Mouse (Mus musculus): ENCODE results near the gene Hoxd9. TPM values are rescaled to one million over a fixed set of nuclear protein-coding genes. Genes with fewer than 3 reads are reported as not detected.

Hoxd9 gene
- polyA plus RNA-seq (2015; fragmentation: Nextera tagmentation; extraction: Ambion mirVana) = not detected in 2 replicates

- Histone ChIP-seq H3K4me3 (peak within 1 kb of the TSS; percentile 29), H3K27me3 (peaks cover 97% of the 10 kb centered on the region), H3K9me3 (no peaks in the 10 kb centered on the region), H3K4me2 (replicated peaks) (peak within 1 kb of the TSS; percentile 42), H3K27ac (replicated peaks) (no peak within 1 kb of the TSS), H3K9ac (replicated peaks) (no peak within 1 kb of the TSS), H3K36me3 (no peaks in the 10 kb centered on the region), H3K4me1 (peaks cover 12% of the 10 kb centered on the region)
- peak; percentile 60 for ATAC-seq (replicated peaks)
- under 1% methylated on average over 43 of the region's 43 CpGs for WGBS
These were observed at the start of gene Hoxd9 for GRCm38 (mm10) chr2:74697567-74698121. Hoxd9 (plus strand) TSS chr2:74697727.

GRCm38 (mm10) chr2:74652996-74653340, 44.6 kb upstream of the Hoxd9 start:
- peaks cover 83% of the 10 kb centered on the region for H3K27me3 ChIP-seq
- ATAC-seq (replicated peaks) = no peak
- H3K36me3 ChIP-seq = no peaks in the 10 kb centered on the region
- no peak overlapping the region for H3K27ac ChIP-seq (replicated peaks)
- no peaks in the 10 kb centered on the region for H3K9me3 ChIP-seq
- peaks cover 15% of the 10 kb centered on the region for H3K4me1 ChIP-seq
- no peak overlapping the region for H3K4me3 ChIP-seq
- no peak overlapping the region for H3K9ac ChIP-seq (replicated peaks)
- WGBS = 40% methylated on average over 2 of the region's 2 CpGs
- no peak overlapping the region for H3K4me2 ChIP-seq (replicated peaks)

GRCm38 (mm10) chr2:74653781-74654535, 43.6 kb upstream of the Hoxd9 start:
- Histone ChIP-seq H3K4me2 (replicated peaks) (no peak overlapping the region), H3K27ac (replicated peaks) (no peak overlapping the region), H3K9ac (replicated peaks) (no peak overlapping the region), H3K4me1 (peaks cover 15% of the 10 kb centered on the region), H3K4me3 (no peak overlapping the region), H3K9me3 (no peaks in the 10 kb centered on the region), H3K27me3 (peaks cover 79% of the 10 kb centered on the region), H3K36me3 (no peaks in the 10 kb centered on the region)
- no peak for ATAC-seq (replicated peaks)
- WGBS = 9% methylated on average over 17 of the region's 17 CpGs

- no peak overlapping the region for H3K9ac ChIP-seq (replicated peaks)
- H3K4me3 ChIP-seq = no peak overlapping the region
These were observed 42.6 kb upstream of the Hoxd9 start for GRCm38 (mm10) chr2:74654743-74655419.

GRCm38 (mm10) chr2:74655420-74655781, 42.1 kb upstream of the Hoxd9 start:
- no peak overlapping the region for H3K27ac ChIP-seq (replicated peaks)
- WGBS = under 1% methylated on average over 42 of the region's 47 CpGs
- peaks cover 72% of the 10 kb centered on the region for H3K27me3 ChIP-seq
- H3K36me3 ChIP-seq = no peaks in the 10 kb centered on the region
- H3K4me2 ChIP-seq (replicated peaks) = peak overlapping the region; percentile 41
- no peaks in the 10 kb centered on the region for H3K9me3 ChIP-seq
- H3K4me3 ChIP-seq = peak overlapping the region; percentile 24
- H3K4me1 ChIP-seq = peaks cover 15% of the 10 kb centered on the region
- H3K9ac ChIP-seq (replicated peaks) = no peak overlapping the region
- no peak for ATAC-seq (replicated peaks)

More at GRCm38 (mm10) chr2:74654743-74655419, 42.6 kb upstream of the Hoxd9 start:
- Histone ChIP-seq H3K4me1 (peaks cover 15% of the 10 kb centered on the region), H3K36me3 (no peaks in the 10 kb centered on the region), H3K9me3 (no peaks in the 10 kb centered on the region), H3K4me2 (replicated peaks) (no peak overlapping the region), H3K27me3 (peaks cover 74% of the 10 kb centered on the region), H3K27ac (replicated peaks) (no peak overlapping the region)
- no peak for ATAC-seq (replicated peaks)
- WGBS = 7% methylated on average over 16 of the region's 20 CpGs

GRCm38 (mm10) chr2:74655821-74656631, 41.5 kb upstream of the Hoxd9 start:
- Histone ChIP-seq H3K36me3 (no peaks in the 10 kb centered on the region), H3K27ac (replicated peaks) (no peak overlapping the region), H3K4me3 (peak overlapping the region; percentile 24), H3K9ac (replicated peaks) (no peak overlapping the region), H3K4me2 (replicated peaks) (peak overlapping the region; percentile 41), H3K9me3 (no peaks in the 10 kb centered on the region), H3K27me3 (peaks cover 72% of the 10 kb centered on the region), H3K4me1 (peaks cover 15% of the 10 kb centered on the region)
- ATAC-seq (replicated peaks) = no peak
- WGBS = under 1% methylated on average over 67 of the region's 69 CpGs

- H3K9me3 ChIP-seq = no peaks in the 10 kb centered on the region
- H3K4me1 ChIP-seq = peaks cover 17% of the 10 kb centered on the region
- no peak overlapping the region for H3K27ac ChIP-seq (replicated peaks)
- peaks cover 73% of the 10 kb centered on the region for H3K27me3 ChIP-seq
- no peaks in the 10 kb centered on the region for H3K36me3 ChIP-seq
- H3K4me2 ChIP-seq (replicated peaks) = no peak overlapping the region
- ATAC-seq (replicated peaks) = no peak
- H3K4me3 ChIP-seq = no peak overlapping the region
- H3K9ac ChIP-seq (replicated peaks) = no peak overlapping the region
- 2% methylated on average over 4 of the region's 4 CpGs for WGBS
These were observed 40.9 kb upstream of the Hoxd9 start for GRCm38 (mm10) chr2:74656632-74657021.

GRCm38 (mm10) chr2:74657251-74658023, 40.1 kb upstream of the Hoxd9 start:
- H3K4me3 ChIP-seq = 0 out of 2 replicates have a peak overlapping the region, but pooled peaks have one; percentile 6
- H3K36me3 ChIP-seq = no peaks in the 10 kb centered on the region
- no peak overlapping the region for H3K27ac ChIP-seq (replicated peaks)
- H3K9me3 ChIP-seq = no peaks in the 10 kb centered on the region
- H3K4me2 ChIP-seq (replicated peaks) = no peak overlapping the region; the same call in 1 of the 2 replicates
- H3K27me3 ChIP-seq = peaks cover 73% of the 10 kb centered on the region
- no peak for ATAC-seq (replicated peaks)
- 3% methylated on average over 62 of the region's 62 CpGs for WGBS
- no peak overlapping the region for H3K9ac ChIP-seq (replicated peaks)
- H3K4me1 ChIP-seq = peaks cover 19% of the 10 kb centered on the region

- WGBS = 2% methylated on average over 15 of the region's 15 CpGs
- Histone ChIP-seq H3K4me3 (0 out of 2 replicates have a peak overlapping the region, but pooled peaks have one; percentile 6), H3K27me3 (peaks cover 78% of the 10 kb centered on the region), H3K4me2 (replicated peaks) (no peak overlapping the region; the same call in 1 of the 2 replicates), H3K27ac (replicated peaks) (no peak overlapping the region), H3K9ac (replicated peaks) (no peak overlapping the region), H3K36me3 (no peaks in the 10 kb centered on the region), H3K4me1 (peaks cover 19% of the 10 kb centered on the region), H3K9me3 (no peaks in the 10 kb centered on the region)
- no peak for ATAC-seq (replicated peaks)
These were observed 39.4 kb upstream of the Hoxd9 start for GRCm38 (mm10) chr2:74658024-74658666.

GRCm38 (mm10) chr2:74658667-74659371, 38.7 kb upstream of the Hoxd9 start:
- Histone ChIP-seq H3K4me3 (no peak overlapping the region; the same call in 1 of the 2 replicates), H3K36me3 (no peaks in the 10 kb centered on the region), H3K4me2 (replicated peaks) (no peak overlapping the region), H3K4me1 (peaks cover 19% of the 10 kb centered on the region), H3K9me3 (no peaks in the 10 kb centered on the region), H3K9ac (replicated peaks) (no peak overlapping the region), H3K27me3 (peaks cover 82% of the 10 kb centered on the region), H3K27ac (replicated peaks) (no peak overlapping the region)
- no peak for ATAC-seq (replicated peaks)
- WGBS = 2% methylated on average over 47 of the region's 47 CpGs
